Mouse (Mus musculus) midbrain, embryonic 16.5 days (tissue): ENCODE results near the gene Bpi. TPM values are rescaled to one million over a fixed set of nuclear protein-coding genes. Genes with fewer than 3 reads are reported as not detected.

ENCODE experiments used
- ATAC-seq: fragments of 200-750 bp; cut with Nextera tagmentation; 2 replicates; pipeline ENCODE4 v1.8.0; 2017; ENCODE audit warnings: moderate TSS enrichment
- H3K27ac ChIP-seq: fragments of 300-500 bp; sonication (generic); 2 replicates; pipeline ENCODE4 v1.5.1; 2014; ENCODE audit warnings: mild to moderate bottlenecking, low read length, mixed read lengths
- H3K27me3 ChIP-seq: fragments of 300-500 bp; sonication (generic); 2 replicates; pipeline ENCODE4 v1.6.1; 2014; ENCODE audit warnings: low read depth, low read length, mixed read lengths; ENCODE audit not compliant: control insufficient read depth, insufficient read depth
- H3K36me3 ChIP-seq: fragments of 300-500 bp; sonication (generic); 2 replicates; pipeline ENCODE4 v1.6.1; 2014; ENCODE audit warnings: mild to moderate bottlenecking, low read length, moderate library complexity, mixed read lengths; ENCODE audit not compliant: control insufficient read depth, insufficient read depth
- H3K4me1 ChIP-seq: fragments of 300-500 bp; sonication (generic); 2 replicates; pipeline ENCODE4 v1.6.1; 2014; ENCODE audit warnings: mild to moderate bottlenecking, low read length, mixed read lengths; ENCODE audit not compliant: control insufficient read depth, insufficient read depth
- H3K4me2 ChIP-seq: fragments of 300-500 bp; sonication (generic); 2 replicates; pipeline ENCODE4 v1.6.1; 2014; ENCODE audit warnings: mild to moderate bottlenecking, low read length, mixed read lengths
- H3K4me3 ChIP-seq: fragments of 300-500 bp; sonication (generic); 2 replicates; pipeline ENCODE4 v1.5.1; 2014; ENCODE audit warnings: low read depth, mild to moderate bottlenecking, low read length, moderate library complexity, mixed read lengths
- H3K9ac ChIP-seq: fragments of 300-500 bp; sonication (generic); 2 replicates; pipeline ENCODE4 v1.6.1; 2014; ENCODE audit warnings: low read depth, low read length, mixed read lengths
- H3K9me3 ChIP-seq: fragments of 300-500 bp; sonication (generic); replicated peaks from 2 replicates; pipeline ENCODE4 v1.6.1; 2014; ENCODE audit warnings: mild to moderate bottlenecking, low read length, mixed read lengths; ENCODE audit not compliant: control insufficient read depth, poor library complexity, severe bottlenecking
- WGBS: fragments of 180-500 bp; shearing (Covaris S2); extraction: QIAGEN DNeasy Blood & Tissue Kit; methylation state at CpG from one replicate; pipeline ENCODE4 v1.1.7; 2014; 5-methylcytosine and 5-hydroxymethylcytosine counted together
- polyA plus RNA-seq: library from polyadenylated mRNA; unstranded; fragments of >200 nt; fragmentation: Nextera tagmentation; extraction: Ambion mirVana; gene quantifications from 2 replicates; pipeline ENCODE4 v1.2.1, GENCODE M21; 2015

Gene Bpi
- polyA plus RNA-seq, 1 experiment from 2014 or later: not detected

- Histone ChIP-seq H3K4me2 (no peak overlapping the region), H3K27ac (no peak overlapping the region), H3K27me3 (no peaks in the 10 kb centered on the region), H3K4me1 (no peaks in the 10 kb centered on the region), H3K9me3 (no peaks in the 10 kb centered on the region), H3K36me3 (no peaks in the 10 kb centered on the region), H3K9ac (no peak overlapping the region), H3K4me3 (no peak overlapping the region)
- 76% methylated on average over 4 of the region's 4 CpGs for WGBS
- no peak for ATAC-seq
Observed at GRCm38 (mm10) chr2:158275811-158276210, 17.9 kb downstream of the Bpi start.

- no peak for ATAC-seq
- Histone ChIP-seq H3K36me3 (no peaks in the 10 kb centered on the region), H3K9ac (no peak overlapping the region), H3K4me2 (no peak overlapping the region), H3K4me1 (no peaks in the 10 kb centered on the region), H3K4me3 (no peak overlapping the region), H3K9me3 (no peaks in the 10 kb centered on the region), H3K27me3 (no peaks in the 10 kb centered on the region), H3K27ac (no peak overlapping the region)
- WGBS: 78% methylated on average over 6 of the region's 6 CpGs
Observed at GRCm38 (mm10) chr2:158276451-158276850, 18.6 kb downstream of the Bpi start.

- no peaks in the 10 kb centered on the region for H3K4me1 ChIP-seq
- no peak overlapping the region for H3K4me2 ChIP-seq
- H3K9ac ChIP-seq: no peak overlapping the region
- no peak overlapping the region for H3K4me3 ChIP-seq
- 80% methylated on average over 4 of the region's 4 CpGs for WGBS
- no peak overlapping the region for H3K27ac ChIP-seq
- ATAC-seq: no peak
- no peaks in the 10 kb centered on the region for H3K9me3 ChIP-seq
- no peaks in the 10 kb centered on the region for H3K27me3 ChIP-seq
- no peaks in the 10 kb centered on the region for H3K36me3 ChIP-seq
Observed at GRCm38 (mm10) chr2:158276878-158277277, 19.0 kb downstream of the Bpi start.

- Histone ChIP-seq H3K4me2 (no peak overlapping the region), H3K27me3 (no peaks in the 10 kb centered on the region), H3K9me3 (no peaks in the 10 kb centered on the region), H3K36me3 (no peaks in the 10 kb centered on the region), H3K9ac (no peak overlapping the region), H3K4me1 (no peaks in the 10 kb centered on the region), H3K4me3 (no peak overlapping the region), H3K27ac (no peak overlapping the region)
- ATAC-seq: no peak
- WGBS: 95% methylated on average over 4 of the region's 4 CpGs
Observed at GRCm38 (mm10) chr2:158279656-158280055, 21.8 kb downstream of the Bpi start.

- no peaks in the 10 kb centered on the region for H3K27me3 ChIP-seq
- no peak for ATAC-seq
- no peak overlapping the region for H3K9ac ChIP-seq
- H3K4me3 ChIP-seq: no peak overlapping the region
- no peak overlapping the region for H3K4me2 ChIP-seq
- no peaks in the 10 kb centered on the region for H3K36me3 ChIP-seq
- 70% methylated on average over 16 of the region's 16 CpGs for WGBS
- no peaks in the 10 kb centered on the region for H3K4me1 ChIP-seq
- no peaks in the 10 kb centered on the region for H3K9me3 ChIP-seq
- H3K27ac ChIP-seq: no peak overlapping the region
Observed at GRCm38 (mm10) chr2:158281497-158282205, 23.8 kb downstream of the Bpi start.

GRCm38 (mm10) chr2:158283136-158283535 lies 25.2 kb downstream of the Bpi start:
- no peak for ATAC-seq
- Histone ChIP-seq H3K36me3 (no peaks in the 10 kb centered on the region), H3K27me3 (no peaks in the 10 kb centered on the region), H3K4me2 (no peak overlapping the region), H3K4me1 (no peaks in the 10 kb centered on the region), H3K9ac (no peak overlapping the region), H3K9me3 (no peaks in the 10 kb centered on the region), H3K4me3 (no peak overlapping the region), H3K27ac (no peak overlapping the region)
- 86% methylated on average over 7 of the region's 7 CpGs for WGBS

- Histone ChIP-seq H3K27ac (no peak overlapping the region), H3K9ac (no peak overlapping the region), H3K9me3 (no peaks in the 10 kb centered on the region), H3K4me1 (no peaks in the 10 kb centered on the region), H3K27me3 (no peaks in the 10 kb centered on the region), H3K4me3 (no peak overlapping the region), H3K4me2 (no peak overlapping the region), H3K36me3 (no peaks in the 10 kb centered on the region)
- no peak for ATAC-seq
- 89% methylated on average over 6 of the region's 6 CpGs for WGBS
Observed at GRCm38 (mm10) chr2:158283771-158284170, 25.9 kb downstream of the Bpi start.

- WGBS: 18% methylated on average over 11 of the region's 11 CpGs
- ATAC-seq: no peak
Observed at GRCm38 (mm10) chr2:158284571-158284970, 26.7 kb downstream of the Bpi start.

GRCm38 (mm10) chr2:158285655-158286054 lies 27.8 kb downstream of the Bpi start:
- H3K9me3 ChIP-seq: no peaks in the 10 kb centered on the region
- no peak overlapping the region for H3K27ac ChIP-seq
- no peaks in the 10 kb centered on the region for H3K36me3 ChIP-seq
- H3K4me2 ChIP-seq: no peak overlapping the region
- H3K9ac ChIP-seq: no peak overlapping the region
- no peak overlapping the region for H3K4me3 ChIP-seq
- WGBS: 72% methylated on average over 5 of the region's 6 CpGs
- no peak for ATAC-seq
- no peaks in the 10 kb centered on the region for H3K4me1 ChIP-seq
- H3K27me3 ChIP-seq: no peaks in the 10 kb centered on the region

More at GRCm38 (mm10) chr2:158284571-158284970, 26.7 kb downstream of the Bpi start:
- no peaks in the 10 kb centered on the region for H3K36me3 ChIP-seq
- no peaks in the 10 kb centered on the region for H3K27me3 ChIP-seq
- no peak overlapping the region for H3K4me3 ChIP-seq
- H3K4me1 ChIP-seq: no peaks in the 10 kb centered on the region
- no peak overlapping the region for H3K9ac ChIP-seq
- H3K27ac ChIP-seq: no peak overlapping the region
- no peaks in the 10 kb centered on the region for H3K9me3 ChIP-seq
- H3K4me2 ChIP-seq: no peak overlapping the region
